Mouse (Mus musculus): ENCODE measurements around the gene Zdhhc3.

Zdhhc3 gene

GRCm38 (mm10) chr9:123115566-123115965 is 2.6 kb upstream of the Zdhhc3 start:
- no peak for DNase-seq (ENCODE audit: low read depth)

GRCm38 (mm10) chr9:123113931-123114330 is 926 bp upstream of the Zdhhc3 start:
- DNase-seq (ENCODE audit: low read depth): peak; percentile 11

DNA sequence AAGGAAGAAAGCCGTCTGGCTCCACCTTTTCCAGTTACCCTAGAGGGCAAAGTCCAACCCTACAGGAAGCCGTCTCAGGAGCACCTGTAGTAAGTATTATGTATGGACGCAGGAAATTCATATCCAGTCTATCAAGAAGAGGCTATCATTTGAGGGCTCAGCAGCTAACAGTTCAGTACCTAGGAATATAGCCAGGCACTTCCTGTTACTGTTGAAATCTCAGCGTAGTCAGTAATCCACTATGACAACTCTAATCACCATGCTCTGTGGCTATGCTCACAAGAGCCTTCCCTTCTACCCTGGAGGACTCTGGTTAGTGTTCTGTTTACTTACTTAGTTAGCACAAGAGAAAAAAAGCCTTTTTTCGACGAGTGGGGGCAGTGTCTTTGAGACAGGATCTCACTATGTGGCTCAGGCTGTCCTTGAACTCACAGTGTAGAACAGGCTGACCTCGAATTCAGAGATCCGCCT is 1.2 kb downstream of the Zdhhc3 start:
- peak; percentile 22 for DNase-seq (ENCODE audit: low read depth)

DNA sequence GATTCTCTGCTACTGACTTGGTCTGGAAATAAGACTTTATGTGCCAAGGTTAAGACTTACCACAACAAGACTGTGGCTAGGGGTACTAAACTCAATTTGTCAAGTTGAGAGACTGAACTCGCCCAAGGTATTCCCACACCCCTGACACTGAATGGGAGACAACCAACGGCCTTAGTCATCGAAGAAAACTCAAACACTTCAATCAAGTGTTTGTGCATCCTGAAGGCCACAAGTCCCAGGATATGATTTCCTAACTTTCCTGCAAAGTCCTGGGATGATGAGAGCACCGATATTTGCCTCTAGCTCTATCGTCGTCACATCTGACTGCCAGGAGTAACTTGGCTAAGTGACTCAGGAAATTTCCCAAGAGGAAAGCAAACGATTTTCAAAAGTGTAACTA is 3.8 kb downstream of the Zdhhc3 start:
- no peak for DNase-seq (ENCODE audit: low read depth)

DNA sequence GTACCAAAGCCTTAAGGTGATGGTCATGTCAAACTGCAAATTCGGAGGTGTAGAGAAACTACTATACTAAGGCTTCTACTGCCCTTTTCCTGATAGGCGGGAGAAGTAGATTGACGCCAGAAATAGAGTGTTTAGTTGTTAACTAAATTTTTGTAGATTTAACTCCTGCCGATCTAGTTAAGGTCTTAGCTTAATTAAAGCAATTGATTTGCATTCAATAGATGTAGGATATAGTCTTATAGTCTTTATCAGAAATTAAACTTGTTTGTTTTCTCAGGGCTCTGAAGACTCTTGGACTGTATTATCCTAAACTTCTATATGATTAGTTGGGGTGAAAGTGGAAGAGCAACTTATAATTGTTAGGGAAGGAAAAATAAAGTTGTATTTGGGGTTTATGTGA is 5.8 kb downstream of the Zdhhc3 start:
- no peak for DNase-seq (ENCODE audit: low read depth)

DNA sequence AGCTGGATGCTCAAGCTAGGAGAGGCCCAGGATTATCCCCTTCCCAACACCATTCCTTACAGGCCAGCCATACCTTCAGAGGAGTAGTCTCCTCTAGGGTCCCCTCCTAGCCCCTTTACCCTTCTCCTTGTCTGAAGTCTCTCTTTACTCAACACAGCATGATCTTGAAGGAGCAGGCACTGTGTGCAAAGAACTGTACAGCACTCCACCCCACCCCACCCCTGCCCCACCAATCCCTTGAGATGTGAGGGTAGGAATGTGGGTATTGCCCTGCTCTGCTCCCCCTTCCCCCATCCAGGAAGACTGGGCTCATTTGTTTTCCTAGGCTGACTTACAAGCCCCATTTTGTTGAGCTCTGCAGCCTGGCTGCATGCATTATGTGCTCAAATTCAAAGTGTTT is 8.6 kb downstream of the Zdhhc3 start:
- no peak for DNase-seq (ENCODE audit: low read depth)

GRCm38 (mm10) chr9:123103425-123103824 is 9.6 kb downstream of the Zdhhc3 start:
- no peak for DNase-seq (ENCODE audit: low read depth)

DNA sequence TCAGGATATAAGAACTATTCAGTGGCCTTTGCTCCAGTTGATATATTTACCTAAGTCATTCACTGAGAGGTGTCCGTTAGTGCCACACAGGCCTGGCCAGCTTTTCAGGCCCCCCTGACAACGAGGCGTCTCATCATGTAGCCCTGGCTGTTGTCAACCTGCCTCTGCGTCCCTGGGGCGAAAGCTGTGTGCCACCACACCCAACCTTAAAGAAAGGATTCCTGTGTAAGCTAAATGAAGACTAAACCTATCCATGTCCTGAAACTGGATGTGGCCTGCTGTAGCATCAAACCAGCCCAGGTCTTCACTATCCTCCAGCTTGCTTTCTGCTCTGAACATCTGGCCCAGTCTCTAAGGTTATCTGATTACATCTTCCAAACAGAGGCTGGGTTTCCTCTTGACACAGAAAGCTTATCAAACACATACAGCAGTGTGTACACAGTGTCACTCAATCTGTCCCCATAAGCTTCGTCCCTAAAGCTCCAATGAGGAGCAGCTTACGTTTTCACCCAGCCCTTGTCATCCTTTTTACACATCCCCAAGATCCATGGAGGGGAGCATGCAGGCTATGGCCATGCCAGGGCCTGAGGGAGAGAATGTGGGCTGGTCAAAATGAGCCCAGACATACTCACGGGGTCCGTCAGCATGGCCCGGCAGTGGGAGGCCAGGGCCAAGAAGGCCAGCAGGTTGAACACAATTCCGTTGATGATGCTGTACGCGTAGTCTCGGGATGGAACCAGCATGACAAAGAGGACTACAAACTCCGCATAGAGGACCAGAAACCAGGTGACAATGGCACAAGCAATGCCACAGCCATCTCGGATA is 13.2 kb downstream of the Zdhhc3 start:
- peak; percentile 16 for DNase-seq (ENCODE audit: low read depth)

GRCm38 (mm10) chr9:123090844-123091243 is 22.2 kb downstream of the Zdhhc3 start:
- no peak for DNase-seq (ENCODE audit: low read depth)

GRCm38 (mm10) chr9:123087558-123087957 is 25.4 kb downstream of the Zdhhc3 start:
- DNase-seq (ENCODE audit: low read depth): no peak

DNA sequence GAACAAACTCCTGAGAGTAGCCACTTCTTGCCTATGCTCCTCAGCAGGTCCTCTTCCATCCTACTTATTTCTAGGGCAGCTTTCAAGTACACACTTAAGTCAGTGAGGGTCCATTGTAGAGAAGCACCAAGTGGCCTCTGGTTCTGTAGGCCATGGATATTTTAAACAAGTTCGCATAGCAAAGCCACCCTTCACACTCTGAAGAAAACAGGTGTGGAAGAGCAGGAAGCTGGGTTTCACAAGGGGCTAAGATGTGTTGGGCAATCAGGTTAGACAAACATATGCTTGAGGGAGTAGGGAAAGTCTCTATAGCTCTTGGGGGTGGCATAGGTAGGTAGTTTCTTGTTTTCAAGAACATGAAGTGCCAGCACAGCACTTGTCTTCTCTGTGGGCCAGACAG is 27.6 kb downstream of the Zdhhc3 start:
- DNase-seq (ENCODE audit: low read depth): no peak

DNA sequence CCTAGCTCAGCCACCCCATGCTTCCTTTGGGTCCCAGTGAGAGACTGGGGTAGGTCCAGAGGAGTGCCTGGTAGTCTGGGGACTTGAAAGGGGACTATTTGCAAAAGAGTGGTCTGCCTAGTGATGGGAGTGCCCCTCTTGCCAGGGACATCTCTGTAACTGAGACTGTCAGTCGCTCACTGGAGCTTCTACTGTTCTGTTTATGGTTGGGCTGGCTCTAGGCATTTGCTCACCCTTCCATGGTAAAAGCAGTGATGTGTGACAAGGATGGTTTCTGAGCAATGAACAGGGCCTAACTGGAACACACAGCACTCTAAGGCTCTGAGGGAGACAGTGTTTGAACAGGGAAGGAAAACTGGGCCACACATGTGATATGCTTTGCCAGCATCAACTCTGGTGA is 32.2 kb downstream of the Zdhhc3 start:
- no peak for DNase-seq (ENCODE audit: low read depth)

- no peak for DNase-seq (ENCODE audit: low read depth)
Observed at GRCm38 (mm10) chr9:123080355-123080754, 32.6 kb downstream of the Zdhhc3 start.

DNA sequence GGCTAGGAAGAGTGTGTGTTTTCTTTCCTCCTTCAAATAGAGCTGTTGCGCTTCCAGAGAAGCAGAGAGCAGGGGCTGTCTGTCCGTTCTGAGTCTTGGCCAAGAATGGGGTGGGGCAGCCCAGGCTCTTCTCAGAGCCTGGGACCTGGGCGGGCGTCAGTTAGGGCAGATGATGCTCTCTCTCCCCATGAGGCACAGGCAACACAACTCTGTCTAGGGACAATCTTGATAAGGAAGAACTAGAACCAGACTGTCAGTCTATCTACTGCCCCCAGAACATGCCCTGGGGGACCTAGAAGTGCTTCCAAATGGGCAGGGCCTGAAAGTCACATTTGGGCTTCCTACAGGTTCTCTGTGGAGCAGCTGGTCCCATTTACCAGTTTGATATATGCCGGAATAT is 33.9 kb downstream of the Zdhhc3 start:
- DNase-seq (ENCODE audit: low read depth): peak; percentile 32

GRCm38 (mm10) chr9:123060172-123060571 is 52.8 kb downstream of the Zdhhc3 start:
- DNase-seq (ENCODE audit: low read depth): no peak

DNA sequence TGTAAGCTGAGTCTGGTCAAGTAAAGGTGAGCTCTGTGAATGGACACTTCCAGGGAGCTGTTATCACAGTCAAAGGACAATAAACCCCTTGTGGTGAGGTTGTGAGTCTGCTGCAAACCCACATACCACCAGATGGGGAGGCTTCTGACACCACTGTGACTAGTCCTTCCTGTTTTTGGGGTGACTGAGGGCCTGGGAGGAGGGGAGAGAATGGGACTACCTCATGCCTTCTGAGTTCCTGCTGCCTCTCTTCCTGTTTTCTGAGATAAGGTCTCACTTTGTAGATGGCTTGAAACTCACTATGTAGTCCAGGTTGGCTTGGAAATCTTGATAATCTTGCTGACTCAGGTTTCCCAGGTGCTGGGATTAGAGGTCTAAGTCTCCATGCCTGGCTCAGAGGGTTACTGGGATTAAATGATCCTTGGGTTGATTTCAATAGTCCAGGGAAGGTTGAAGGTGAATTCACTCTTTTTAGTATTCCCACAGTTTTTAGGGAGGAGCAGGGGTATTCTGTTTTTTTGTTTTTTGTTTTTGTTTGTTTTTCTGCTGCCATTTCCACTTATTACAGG is 54.2 kb downstream of the Zdhhc3 start:
- no peak for DNase-seq (ENCODE audit: low read depth)

- no peak for DNase-seq (ENCODE audit: low read depth)
Observed at GRCm38 (mm10) chr9:123047665-123048064, 65.3 kb downstream of the Zdhhc3 start.

GRCm38 (mm10) chr9:123034426-123034825 is 78.6 kb downstream of the Zdhhc3 start, which contains the start of gene Tgm4:
Tgm4 (plus strand) TSS chr9:123034726.
- no peak for DNase-seq (ENCODE audit: low read depth)

GRCm38 (mm10) chr9:123031496-123032246 is 81.3 kb downstream of the Zdhhc3 start:
- DNase-seq (ENCODE audit: low read depth): no peak

- no peak for DNase-seq (ENCODE audit: low read depth)
Observed at GRCm38 (mm10) chr9:123024201-123024600, 88.8 kb downstream of the Zdhhc3 start.

GRCm38 (mm10) chr9:123021636-123022379 is 91.2 kb downstream of the Zdhhc3 start:
- DNase-seq (ENCODE audit: low read depth): no peak

GRCm38 (mm10) chr9:123020995-123021631 is 91.9 kb downstream of the Zdhhc3 start, which contains the start of gene Tmem42:
Tmem42 (plus strand) TSS chr9:123021326.
- peak; percentile 56 for DNase-seq (ENCODE audit: low read depth)

Measured in c-Kit-positive CD71-positive TER-119-negative erythroid progenitor cells, embryonic 14.5 days (primary cell).